Mouse (Mus musculus) liver, adult (tissue): Measurements from ENCODE around the gene Adam8.

Source experiments
- GATA4 ChIP-seq: IDR thresholded peaks from 2 replicates; pipeline ENCODE4 v1.6.1; 2014; ENCODE audit warnings: mild to moderate bottlenecking, low read length; ENCODE audit not compliant: insufficient replicate concordance

Adam8 gene

DNA sequence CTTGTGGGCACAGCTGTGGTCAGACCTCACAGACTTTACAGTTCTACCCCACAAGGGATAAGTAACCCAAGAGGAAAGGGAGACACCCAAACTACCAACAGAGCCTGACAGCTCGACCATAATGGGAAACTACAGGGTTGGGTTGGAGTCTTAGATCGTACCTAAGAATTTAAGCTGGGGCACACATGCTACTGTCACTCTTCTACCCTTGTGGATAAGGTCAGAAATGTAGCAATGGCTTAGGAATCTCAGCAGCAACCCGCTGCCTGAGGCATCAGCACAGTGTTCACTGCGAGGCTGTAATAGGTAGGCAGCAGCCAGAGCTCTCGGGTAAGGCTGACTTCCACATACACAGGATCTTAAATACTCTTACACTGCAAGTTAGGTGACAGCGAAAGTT, 1.2 kb upstream of the Adam8 start:
- no peak for TF ChIP-seq GATA4

DNA sequence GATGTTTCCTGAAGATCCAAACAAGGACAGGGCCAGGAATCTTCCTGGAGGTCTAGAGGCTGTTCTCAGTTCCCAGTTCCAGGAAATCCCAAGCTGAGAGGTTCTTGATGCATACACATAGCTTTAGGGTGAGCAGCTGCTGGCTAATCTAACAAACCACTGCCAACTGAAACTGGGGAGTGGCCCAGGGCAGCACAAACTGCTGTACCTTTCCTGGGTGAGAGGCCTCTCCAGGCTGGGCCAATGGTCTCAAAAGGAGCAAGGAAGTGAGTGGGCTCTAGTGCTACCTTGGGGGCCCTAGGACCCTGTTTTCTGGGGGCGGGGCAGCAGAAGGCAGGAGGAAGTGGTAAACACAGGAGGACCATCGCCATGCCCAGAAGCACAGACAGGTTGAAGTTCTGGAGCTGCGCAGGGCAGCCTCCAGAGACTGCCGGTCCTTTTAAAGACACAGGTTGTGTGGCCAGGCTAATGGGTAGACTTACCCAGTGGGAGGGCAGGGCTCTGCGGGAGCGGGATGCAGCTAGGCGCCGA, 1.4 kb downstream of the Adam8 start:
- no peak for TF ChIP-seq GATA4

DNA sequence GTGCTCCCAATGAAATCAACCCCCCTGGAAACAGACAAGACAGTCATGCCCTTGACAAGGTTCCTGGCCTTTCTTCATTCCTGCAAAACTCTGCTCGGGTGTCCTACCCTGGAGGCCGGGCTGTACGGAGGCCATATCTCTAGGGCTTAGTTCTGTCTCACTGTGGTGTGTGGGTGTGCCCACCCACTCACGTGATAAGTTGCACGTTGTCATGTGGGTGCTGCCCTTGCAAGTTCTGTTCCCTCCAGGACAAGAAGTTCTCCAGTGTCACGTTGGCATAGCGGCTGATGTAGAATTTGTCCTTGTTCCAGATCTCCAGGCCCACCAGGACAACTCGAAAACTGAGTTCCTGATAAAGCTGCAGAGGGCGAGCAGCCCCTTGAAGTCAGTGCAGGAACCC, 4.1 kb downstream of the Adam8 start:
- TF ChIP-seq GATA4, result no peak

- TF ChIP-seq GATA4, result no peak
These were observed 7.9 kb downstream of the Adam8 start for GRCm38 (mm10) chr7:139984505-139984904.

- TF ChIP-seq GATA4, result no peak
These were observed 10.3 kb downstream of the Adam8 start for GRCm38 (mm10) chr7:139982058-139982457.

DNA sequence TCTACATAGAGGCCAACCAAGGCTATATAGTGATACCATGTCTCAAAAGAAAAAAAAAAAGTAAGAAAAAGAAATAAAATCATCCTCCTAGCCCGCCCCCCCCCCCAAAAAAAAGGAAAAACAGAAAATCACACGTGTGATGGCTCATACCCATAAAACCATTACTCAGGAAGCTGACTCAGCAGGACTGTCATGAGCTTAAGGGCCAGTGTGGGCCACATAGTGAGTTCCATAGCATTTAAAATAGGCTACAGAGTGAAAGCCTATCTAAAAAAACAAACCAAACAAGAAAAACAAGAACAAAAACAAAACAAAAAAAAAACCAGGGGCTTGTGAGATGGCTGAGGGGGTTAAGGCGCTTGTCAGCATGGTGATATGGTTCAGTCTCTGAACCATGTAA, 11.6 kb downstream of the Adam8 start:
- no peak for TF ChIP-seq GATA4

GRCm38 (mm10) chr7:139979011-139979719, 13.2 kb downstream of the Adam8 start:
- peak; percentile 70; the same call in 1 of the 2 replicates for TF ChIP-seq GATA4

GRCm38 (mm10) chr7:139978278-139978892, 14.0 kb downstream of the Adam8 start, which contains the start of gene 6430531B16Rik:
Gene 6430531B16Rik, minus strand, starts transcription at chr7:139978755.
- TF ChIP-seq GATA4, result no peak

DNA sequence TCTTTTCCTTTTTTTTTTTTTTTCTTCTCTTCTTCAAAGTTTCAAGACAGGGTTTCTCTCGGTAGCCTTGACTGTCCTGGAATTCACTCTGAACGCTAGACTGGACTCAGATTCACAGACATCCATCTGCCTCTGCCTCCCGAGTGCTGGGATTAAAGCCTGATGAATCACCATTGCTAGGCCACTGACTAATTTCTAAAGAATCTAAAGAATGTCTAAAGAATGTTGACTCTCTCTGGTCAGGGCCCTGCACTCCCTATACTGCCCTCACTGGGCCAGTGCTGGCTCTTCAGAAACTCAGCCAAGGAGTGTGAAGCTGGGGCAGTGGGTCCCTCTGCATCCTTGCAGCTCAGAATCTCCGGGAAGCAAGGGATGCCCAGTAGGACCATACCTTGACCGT, 16.9 kb downstream of the Adam8 start:
- no peak for TF ChIP-seq GATA4

DNA sequence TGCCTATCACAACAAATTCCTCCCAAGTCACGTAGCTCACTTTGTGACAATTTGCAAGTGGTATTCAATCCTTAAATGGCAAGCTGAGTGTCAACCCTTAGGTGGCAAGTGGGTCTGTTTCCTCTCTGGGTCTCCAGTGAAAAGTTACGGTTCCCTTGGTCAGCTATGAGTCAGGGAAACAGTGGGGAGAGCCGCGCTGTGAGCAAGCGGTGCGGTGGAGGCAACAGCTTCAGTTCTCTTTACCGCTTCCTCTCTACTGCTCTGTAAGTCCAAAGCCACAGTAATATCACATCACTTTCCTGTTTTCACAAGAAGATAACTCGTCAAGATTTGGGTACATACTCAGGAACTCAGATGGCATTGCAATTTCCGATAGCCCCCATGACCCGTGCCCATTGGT, 18.1 kb downstream of the Adam8 start:
- no peak for TF ChIP-seq GATA4

DNA sequence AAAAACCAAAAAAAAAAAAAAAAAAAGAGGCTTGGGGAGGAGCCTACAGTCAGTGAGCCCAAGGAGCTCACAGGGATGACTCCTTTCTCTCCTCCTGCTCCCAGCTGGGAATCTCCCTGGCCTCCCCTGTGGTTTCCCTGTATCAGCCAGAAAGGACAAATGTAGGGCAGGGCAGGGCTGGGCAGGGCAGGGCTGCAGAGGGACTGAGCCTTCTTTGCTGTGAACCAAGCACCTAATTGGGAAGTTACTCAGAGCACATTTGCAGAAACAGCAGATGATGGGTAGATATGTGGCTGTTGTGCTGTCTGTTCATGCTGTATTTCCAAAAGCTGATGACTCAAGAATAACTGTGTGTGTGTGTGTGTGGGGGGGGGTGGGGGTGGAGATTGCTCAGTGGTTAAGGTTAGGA, 19.4 kb downstream of the Adam8 start:
- TF ChIP-seq GATA4, result no peak

DNA sequence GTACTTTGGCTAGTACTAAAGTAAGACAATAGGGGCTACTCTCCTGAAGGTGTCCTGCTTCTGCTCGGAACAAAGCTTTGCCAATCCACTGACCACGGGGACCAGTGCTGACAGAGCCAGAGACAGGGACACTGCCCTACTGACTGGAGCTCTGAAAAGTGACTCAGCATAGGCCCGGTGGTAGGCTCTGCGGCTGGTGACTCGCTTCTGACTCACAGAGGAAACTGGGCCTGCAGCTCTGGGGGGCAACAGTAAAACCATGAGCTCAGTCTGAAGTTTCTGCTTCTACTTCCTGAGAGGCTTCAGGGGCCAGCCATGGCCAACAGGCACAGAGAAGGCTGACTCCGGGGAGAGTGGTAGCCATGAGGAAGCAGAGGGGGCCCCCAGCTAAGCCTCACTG, 20.9 kb downstream of the Adam8 start:
- TF ChIP-seq GATA4, result no peak

GRCm38 (mm10) chr7:139970979-139971378, 21.4 kb downstream of the Adam8 start:
- TF ChIP-seq GATA4, result no peak

DNA sequence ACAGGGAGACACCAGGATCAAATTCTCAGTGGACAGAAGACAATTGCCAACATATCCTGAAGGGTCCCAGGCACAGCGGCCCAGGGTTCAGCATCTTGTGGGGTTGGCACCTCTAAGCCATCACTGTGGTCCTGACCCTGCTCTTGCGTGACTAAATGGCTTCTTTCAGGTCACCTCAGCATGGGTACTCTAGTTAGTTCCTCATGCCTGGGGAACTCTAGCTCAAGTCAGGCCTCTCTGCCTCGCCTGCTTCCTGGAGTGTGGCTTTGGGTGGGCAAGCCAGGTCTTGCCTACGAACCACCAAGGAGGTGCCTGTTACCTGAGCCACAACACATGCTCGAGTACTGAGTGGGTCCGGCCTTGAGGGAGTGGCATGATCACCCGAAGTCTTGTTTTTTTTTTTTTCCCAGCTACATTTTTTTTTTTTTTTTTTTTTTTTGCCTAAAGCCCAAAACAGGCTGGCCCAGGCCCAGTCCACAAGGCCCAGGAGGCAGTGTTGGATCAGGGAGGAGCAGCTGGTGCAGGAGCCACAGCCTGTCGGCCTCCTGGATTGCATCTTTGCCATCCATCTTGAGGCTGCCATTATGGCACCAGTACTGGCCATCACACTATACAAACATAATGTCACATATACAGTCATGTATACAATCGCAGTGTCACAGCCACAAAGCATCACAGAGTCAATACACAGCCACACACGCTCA, 22.0 kb downstream of the Adam8 start:
- no peak for TF ChIP-seq GATA4

- TF ChIP-seq GATA4, result no peak
These were observed 22.8 kb downstream of the Adam8 start for GRCm38 (mm10) chr7:139969348-139970130.

DNA sequence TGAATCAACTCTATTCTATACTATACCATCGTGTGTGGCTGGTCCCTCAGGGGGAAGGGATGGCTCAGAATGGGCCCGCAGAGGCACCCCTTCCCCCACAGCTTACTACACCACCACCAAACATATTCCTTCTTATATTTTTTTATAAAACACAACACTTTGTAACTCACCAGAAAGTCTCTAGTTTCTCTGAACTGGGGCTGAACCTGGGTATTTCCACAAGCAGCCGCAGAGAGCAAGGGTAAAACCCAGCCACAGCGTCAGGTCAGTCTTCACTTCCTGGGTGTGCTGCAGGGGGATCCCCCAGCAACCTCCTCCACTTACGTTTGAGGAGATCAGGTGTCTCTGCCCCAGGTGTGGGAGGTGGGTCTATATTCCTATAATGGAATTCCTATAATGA, 23.9 kb downstream of the Adam8 start:
- TF ChIP-seq GATA4, result no peak

- no peak for TF ChIP-seq GATA4
These were observed 25.2 kb downstream of the Adam8 start for GRCm38 (mm10) chr7:139967175-139967574.
